Mouse (Mus musculus): ENCODE data around the gene Lingo1. TPM values are rescaled to one million over a fixed set of nuclear protein-coding genes. Genes with fewer than 3 reads are reported as not detected.

The Lingo1 gene
- polyA plus RNA-seq, 1 experiment from 2014 or later = 4.5 TPM

GRCm38 (mm10) chr9:56739181-56739737 is 57.0 kb downstream of the Lingo1 start:
- Histone ChIP-seq H3K27me3 (peaks cover 4% of the 10 kb centered on the region; the same call in 1 of the 2 replicates), H3K4me1 (no peaks in the 10 kb centered on the region), H3K4me2 (no peak overlapping the region), H3K36me3 (no peaks in the 10 kb centered on the region), H3K27ac (no peak overlapping the region), H3K9me3 (no peaks in the 10 kb centered on the region), H3K9ac (no peak overlapping the region), H3K4me3 (no peak overlapping the region)
- no peak for ATAC-seq (ENCODE audit: insufficient number of reproducible peaks, low FRiP score, low TSS enrichment, low read depth)
- WGBS = 59% methylated on average over 5 of the region's 5 CpGs

GRCm38 (mm10) chr9:56738261-56739171 is 57.8 kb downstream of the Lingo1 start:
- Histone ChIP-seq H3K27me3 (peaks cover 4% of the 10 kb centered on the region; the same call in 1 of the 2 replicates), H3K4me2 (no peak overlapping the region), H3K4me3 (no peak overlapping the region), H3K9ac (no peak overlapping the region), H3K27ac (no peak overlapping the region), H3K4me1 (no peaks in the 10 kb centered on the region), H3K9me3 (no peaks in the 10 kb centered on the region), H3K36me3 (no peaks in the 10 kb centered on the region)
- WGBS = 40% methylated on average over 8 of the region's 9 CpGs
- no peak for ATAC-seq (ENCODE audit: insufficient number of reproducible peaks, low FRiP score, low TSS enrichment, low read depth)

GRCm38 (mm10) chr9:56734398-56734797 is 61.9 kb downstream of the Lingo1 start:
- ATAC-seq (ENCODE audit: insufficient number of reproducible peaks, low FRiP score, low TSS enrichment, low read depth) = no peak
- Histone ChIP-seq H3K27ac (no peak overlapping the region), H3K4me1 (peaks cover 10% of the 10 kb centered on the region; the same call in 1 of the 2 replicates), H3K9me3 (no peaks in the 10 kb centered on the region), H3K36me3 (no peaks in the 10 kb centered on the region), H3K4me3 (no peak overlapping the region), H3K27me3 (peaks cover 4% of the 10 kb centered on the region; the same call in 1 of the 2 replicates), H3K9ac (no peak overlapping the region), H3K4me2 (no peak overlapping the region)
- WGBS = 59% methylated on average over 6 of the region's 6 CpGs

GRCm38 (mm10) chr9:56730997-56731396 is 65.3 kb downstream of the Lingo1 start:
- Histone ChIP-seq H3K27me3 (peaks cover 8% of the 10 kb centered on the region; the same call in 1 of the 2 replicates), H3K4me1 (peaks cover 25% of the 10 kb centered on the region), H3K9ac (no peak overlapping the region), H3K9me3 (no peaks in the 10 kb centered on the region), H3K4me2 (no peak overlapping the region), H3K36me3 (no peaks in the 10 kb centered on the region), H3K4me3 (no peak overlapping the region), H3K27ac (no peak overlapping the region)
- 51% methylated on average over 2 of the region's 2 CpGs for WGBS
- ATAC-seq (ENCODE audit: insufficient number of reproducible peaks, low FRiP score, low TSS enrichment, low read depth) = no peak

- H3K27me3 ChIP-seq = peaks cover 8% of the 10 kb centered on the region; the same call in 1 of the 2 replicates
- H3K9ac ChIP-seq = no peak overlapping the region
- H3K36me3 ChIP-seq = no peaks in the 10 kb centered on the region
- no peak overlapping the region for H3K4me2 ChIP-seq
- no peaks in the 10 kb centered on the region for H3K9me3 ChIP-seq
- 27% methylated on average over 2 of the region's 2 CpGs for WGBS
- no peak overlapping the region for H3K4me3 ChIP-seq
- ATAC-seq (ENCODE audit: insufficient number of reproducible peaks, low FRiP score, low TSS enrichment, low read depth) = no peak
- H3K4me1 ChIP-seq = peaks cover 25% of the 10 kb centered on the region
- no peak overlapping the region for H3K27ac ChIP-seq
Measured at GRCm38 (mm10) chr9:56729145-56729544, 67.1 kb downstream of the Lingo1 start.

GRCm38 (mm10) chr9:56727703-56728684 is 68.3 kb downstream of the Lingo1 start:
- no peaks in the 10 kb centered on the region for H3K9me3 ChIP-seq
- 37% methylated on average over 15 of the region's 15 CpGs for WGBS
- no peaks in the 10 kb centered on the region for H3K36me3 ChIP-seq
- H3K4me1 ChIP-seq = peaks cover 25% of the 10 kb centered on the region
- H3K9ac ChIP-seq = no peak overlapping the region
- H3K4me2 ChIP-seq = no peak overlapping the region
- H3K27ac ChIP-seq = no peak overlapping the region
- H3K27me3 ChIP-seq = peaks cover 8% of the 10 kb centered on the region; the same call in 1 of the 2 replicates
- H3K4me3 ChIP-seq = no peak overlapping the region
- no peak for ATAC-seq (ENCODE audit: insufficient number of reproducible peaks, low FRiP score, low TSS enrichment, low read depth)

- Histone ChIP-seq H3K9me3 (no peaks in the 10 kb centered on the region), H3K4me2 (no peak overlapping the region), H3K27ac (no peak overlapping the region), H3K27me3 (peaks cover 8% of the 10 kb centered on the region; the same call in 1 of the 2 replicates), H3K9ac (no peak overlapping the region), H3K4me3 (no peak overlapping the region), H3K4me1 (peaks cover 20% of the 10 kb centered on the region), H3K36me3 (no peaks in the 10 kb centered on the region)
- no peak for ATAC-seq (ENCODE audit: insufficient number of reproducible peaks, low FRiP score, low TSS enrichment, low read depth)
- 27% methylated on average over 2 of the region's 2 CpGs for WGBS
Measured at GRCm38 (mm10) chr9:56725814-56726213, 70.5 kb downstream of the Lingo1 start.

- H3K4me3 ChIP-seq = no peak overlapping the region
- H3K4me2 ChIP-seq = no peak overlapping the region
- no peak overlapping the region for H3K9ac ChIP-seq
- WGBS = 65% methylated on average over 11 of the region's 11 CpGs
- 0 out of 2 replicates have a peak, but pooled peaks cover 4% of the 10 kb centered on the region for H3K27me3 ChIP-seq
- no peaks in the 10 kb centered on the region for H3K36me3 ChIP-seq
- no peak overlapping the region for H3K27ac ChIP-seq
- H3K4me1 ChIP-seq = no peaks in the 10 kb centered on the region
- no peaks in the 10 kb centered on the region for H3K9me3 ChIP-seq
- no peak for ATAC-seq (ENCODE audit: insufficient number of reproducible peaks, low FRiP score, low TSS enrichment, low read depth)
Measured at GRCm38 (mm10) chr9:56722089-56722825, 74.0 kb downstream of the Lingo1 start.

- Histone ChIP-seq H3K4me2 (no peak overlapping the region), H3K27me3 (no peaks in the 10 kb centered on the region), H3K9me3 (no peaks in the 10 kb centered on the region), H3K36me3 (no peaks in the 10 kb centered on the region), H3K4me1 (no peaks in the 10 kb centered on the region), H3K9ac (no peak overlapping the region), H3K27ac (no peak overlapping the region), H3K4me3 (no peak overlapping the region)
- WGBS = 68% methylated on average over 3 of the region's 3 CpGs
- ATAC-seq (ENCODE audit: insufficient number of reproducible peaks, low FRiP score, low TSS enrichment, low read depth) = no peak
Measured at GRCm38 (mm10) chr9:56718984-56719383, 77.3 kb downstream of the Lingo1 start.

- no peak overlapping the region for H3K4me2 ChIP-seq
- no peaks in the 10 kb centered on the region for H3K9me3 ChIP-seq
- WGBS = 86% methylated on average over 3 of the region's 3 CpGs
- no peak overlapping the region for H3K4me3 ChIP-seq
- 0 out of 2 replicates have a peak, but pooled peaks cover 2% of the 10 kb centered on the region for H3K4me1 ChIP-seq
- H3K27ac ChIP-seq = no peak overlapping the region
- no peaks in the 10 kb centered on the region for H3K27me3 ChIP-seq
- H3K36me3 ChIP-seq = no peaks in the 10 kb centered on the region
- ATAC-seq (ENCODE audit: insufficient number of reproducible peaks, low FRiP score, low TSS enrichment, low read depth) = no peak
- H3K9ac ChIP-seq = no peak overlapping the region
Measured at GRCm38 (mm10) chr9:56716565-56716964, 79.7 kb downstream of the Lingo1 start.

GRCm38 (mm10) chr9:56716066-56716465 is 80.2 kb downstream of the Lingo1 start:
- H3K4me1 ChIP-seq = 0 out of 2 replicates have a peak, but pooled peaks cover 2% of the 10 kb centered on the region
- no peak overlapping the region for H3K9ac ChIP-seq
- no peak overlapping the region for H3K4me3 ChIP-seq
- WGBS = 67% methylated on average over 3 of the region's 3 CpGs
- no peaks in the 10 kb centered on the region for H3K36me3 ChIP-seq
- no peaks in the 10 kb centered on the region for H3K27me3 ChIP-seq
- no peaks in the 10 kb centered on the region for H3K9me3 ChIP-seq
- ATAC-seq (ENCODE audit: insufficient number of reproducible peaks, low FRiP score, low TSS enrichment, low read depth) = no peak
- H3K27ac ChIP-seq = no peak overlapping the region
- H3K4me2 ChIP-seq = no peak overlapping the region

Data from limb, embryonic 15.5 days (tissue).